Mouse (Mus musculus) E14TG2a.4 (cell line): ENCODE measurements around the gene Coil.

Experiments used
- CTCF ChIP-seq: conservative IDR thresholded peaks from 2 replicates; pipeline ENCODE4 v1.5.1; 2014; ENCODE audit warnings: low read length
- NANOG ChIP-seq: IDR thresholded peaks from 2 replicates; pipeline ENCODE4 v1.6.1; 2014; ENCODE audit warnings: borderline replicate concordance, low read length, mixed read lengths

DNA sequence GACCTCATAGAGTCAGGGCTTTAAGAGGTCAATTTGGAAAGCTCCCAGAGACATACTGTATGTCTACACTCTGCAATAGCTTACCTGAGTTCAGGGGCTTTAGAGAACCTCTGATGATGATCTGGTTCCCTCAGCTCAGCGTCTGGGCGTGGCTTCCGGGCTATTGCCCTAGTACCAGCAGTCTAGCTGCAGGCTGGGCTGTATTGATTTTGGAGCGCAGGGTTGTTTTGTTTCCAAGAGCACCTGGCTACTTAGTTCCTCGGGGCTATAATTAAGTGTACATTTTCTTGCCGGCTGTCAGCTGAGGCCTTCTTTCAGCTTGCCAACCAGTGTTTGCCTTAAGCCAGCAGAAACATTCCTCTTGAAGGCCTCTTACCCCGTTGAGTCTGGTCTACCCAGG lies 39.4 kb downstream of the Coil start:
- no peak for TF ChIP-seq CTCF
- TF ChIP-seq NANOG = no peak
